Mouse (Mus musculus): ENCODE results near the gene Daxx.
"Not testable (repeated sequence)": the region's sequence is repeated elsewhere in the genome, so short reads cannot be mapped to it uniquely, and the experiment has no call there.

The Daxx gene

DNA sequence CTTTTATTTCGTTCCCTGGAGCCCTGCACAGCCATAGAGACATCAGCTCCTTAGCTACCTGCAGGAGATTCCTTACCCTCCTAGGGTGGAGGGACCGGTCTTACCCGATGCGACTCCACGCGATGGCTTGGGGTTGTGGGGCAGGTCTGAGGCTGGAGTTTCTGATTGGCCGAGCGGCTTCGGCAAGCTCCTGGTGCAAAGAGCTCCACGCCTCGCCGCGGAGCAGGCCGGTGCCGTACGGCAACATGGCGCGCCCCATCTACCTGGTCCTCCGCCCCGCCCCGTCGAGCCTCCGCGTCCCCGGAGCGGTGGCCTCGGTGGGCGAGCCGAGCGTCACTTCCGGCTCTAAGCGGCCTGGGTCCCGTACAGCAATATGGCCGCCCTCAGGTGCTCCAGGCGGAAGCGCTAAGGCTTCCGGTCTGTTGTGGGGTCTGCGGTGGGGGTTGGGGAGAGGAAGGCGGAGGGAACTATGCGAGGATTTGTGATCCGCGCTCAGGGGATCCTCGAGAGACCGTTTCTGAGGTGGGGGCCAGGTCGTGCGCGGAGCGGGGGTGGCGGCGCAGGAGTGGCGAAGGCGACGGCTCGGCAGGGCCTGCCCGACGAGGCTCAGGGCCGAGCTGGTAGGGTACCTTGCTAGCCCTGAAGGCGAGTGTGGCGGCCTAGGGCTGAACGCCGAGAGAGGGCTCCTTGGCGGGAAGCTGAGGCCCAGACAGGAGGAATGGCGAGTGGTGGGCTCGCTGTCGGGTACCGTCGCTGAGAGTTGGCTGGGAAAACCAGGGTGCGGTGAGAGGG is at the start of gene Daxx:
Gene Daxx, plus strand, starts transcription at position 338 of the 792 bp plus-strand sequence.
- DNase-seq (ENCODE audit: low spot score), result peak; percentile 97

DNA sequence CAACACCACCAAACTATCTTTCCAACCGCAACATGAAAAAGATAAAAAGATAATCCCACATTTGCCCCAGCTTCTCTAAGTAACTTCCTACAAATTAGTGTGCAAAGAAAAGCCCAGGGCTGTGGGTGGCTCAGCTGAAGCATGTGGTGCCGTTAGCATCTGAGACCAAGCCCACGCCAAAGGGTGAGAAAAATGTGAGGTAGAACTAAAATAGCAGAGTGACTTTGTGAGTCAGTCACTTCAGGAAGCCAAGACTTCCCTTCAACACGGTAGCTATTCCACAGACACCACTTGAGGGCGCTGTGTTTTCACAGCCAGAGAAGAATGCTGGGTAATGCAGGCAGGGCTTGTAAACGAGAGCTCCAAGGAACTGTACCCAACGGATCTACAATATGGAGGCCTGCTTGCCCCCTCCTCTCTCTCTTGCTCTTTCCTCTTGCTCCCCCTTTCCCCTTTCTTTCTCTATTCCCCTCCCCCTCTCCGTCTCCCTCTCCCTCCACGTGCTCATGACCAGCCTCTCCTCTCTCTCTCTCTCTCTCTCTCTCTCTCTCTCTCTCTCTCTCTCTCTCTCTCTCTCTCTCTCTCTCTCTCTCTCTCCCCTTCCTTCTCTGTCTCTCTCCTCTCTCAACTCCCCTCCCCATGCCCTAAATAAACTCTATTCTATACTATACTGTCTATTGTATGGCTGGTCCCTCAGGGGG is 43.7 kb upstream of the Daxx start:
- DNase-seq (ENCODE audit: low spot score), result no peak

DNA sequence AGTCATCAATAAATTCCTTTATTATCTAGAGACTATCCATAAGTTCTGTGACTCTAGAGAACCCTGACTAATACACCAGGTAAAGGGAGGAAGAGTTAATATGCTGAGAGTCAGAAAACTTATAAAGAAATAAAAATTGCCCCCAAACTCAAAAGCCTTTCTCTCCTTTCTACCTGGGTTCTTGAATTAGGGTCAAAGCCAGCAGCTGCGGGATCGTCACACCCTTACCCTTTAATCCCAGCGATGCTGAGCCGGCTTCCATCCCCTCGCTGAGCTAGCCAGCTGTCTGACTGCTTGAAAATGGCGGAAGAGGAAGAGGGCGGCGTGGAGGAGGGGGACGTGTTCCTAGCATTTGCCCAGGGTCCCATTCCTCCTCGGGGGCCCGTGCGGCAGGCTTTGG is 35.7 kb upstream of the Daxx start, which contains the start of gene Gm7029:
Gene Gm7029, plus strand, starts transcription at position 301 of the 400 bp plus-strand sequence.
- DNase-seq (ENCODE audit: low spot score), result not testable (repeated sequence)

DNA sequence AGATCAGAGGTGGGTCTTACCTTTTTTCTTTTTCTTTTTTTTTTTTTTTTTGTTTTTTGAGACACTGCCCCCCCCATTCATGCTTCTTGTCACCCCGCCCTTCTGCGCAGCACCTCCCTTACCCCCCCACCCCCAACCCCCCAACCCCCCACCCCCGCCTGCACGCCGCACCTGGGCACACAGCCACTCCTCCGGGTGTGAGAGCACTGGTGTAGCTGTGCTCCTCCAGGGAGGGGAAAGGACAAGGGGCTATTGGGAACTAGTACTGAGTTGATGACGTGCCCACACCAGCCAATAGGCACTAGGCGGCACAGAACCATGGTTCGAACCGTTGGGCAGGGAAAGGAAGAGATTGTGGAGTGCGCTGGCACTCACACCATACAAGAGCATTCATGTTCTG is 34.8 kb upstream of the Daxx start:
- no peak for DNase-seq (ENCODE audit: low spot score)

DNA sequence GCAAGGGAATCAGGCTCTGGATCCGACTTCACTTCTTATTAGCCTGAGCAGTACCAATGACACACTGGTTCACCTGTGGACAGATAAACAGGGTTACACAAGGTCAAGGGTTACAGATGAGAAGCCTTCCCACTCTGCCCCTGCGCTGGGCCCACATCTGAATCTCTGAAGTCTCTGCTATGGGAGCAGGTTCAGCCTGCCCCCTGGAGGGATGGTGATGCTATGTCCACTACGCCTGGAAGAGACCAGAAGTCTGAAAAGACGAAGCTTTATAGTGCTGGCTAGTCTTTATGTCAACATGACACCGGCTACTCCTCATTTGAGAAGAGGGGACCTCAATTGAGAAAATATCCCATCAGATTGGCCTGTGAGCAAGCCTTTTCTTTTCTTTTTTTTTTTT is 33.4 kb upstream of the Daxx start:
- not testable (repeated sequence) for DNase-seq (ENCODE audit: low spot score)

DNA sequence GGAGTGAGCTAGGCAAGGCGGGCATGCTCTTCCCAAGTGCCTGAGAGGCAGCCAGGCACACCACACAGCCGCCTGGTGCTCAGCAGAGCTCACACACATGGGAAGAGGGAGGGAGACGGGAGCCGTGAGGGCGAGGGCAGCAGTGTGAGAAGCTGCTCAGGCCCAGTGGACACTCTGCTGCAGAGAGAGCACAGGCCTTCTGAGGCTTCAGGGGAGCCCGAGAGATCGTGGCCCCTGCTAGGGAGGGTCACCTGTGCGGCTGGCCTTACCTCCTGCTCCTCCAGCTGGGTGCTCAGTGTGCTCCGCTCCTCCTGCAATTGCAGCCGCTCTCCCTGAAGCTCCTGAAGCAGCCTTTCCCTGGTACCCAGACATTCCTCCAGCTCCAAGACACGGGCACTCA is 24.9 kb upstream of the Daxx start:
- not testable (repeated sequence) for DNase-seq (ENCODE audit: low spot score)

DNA sequence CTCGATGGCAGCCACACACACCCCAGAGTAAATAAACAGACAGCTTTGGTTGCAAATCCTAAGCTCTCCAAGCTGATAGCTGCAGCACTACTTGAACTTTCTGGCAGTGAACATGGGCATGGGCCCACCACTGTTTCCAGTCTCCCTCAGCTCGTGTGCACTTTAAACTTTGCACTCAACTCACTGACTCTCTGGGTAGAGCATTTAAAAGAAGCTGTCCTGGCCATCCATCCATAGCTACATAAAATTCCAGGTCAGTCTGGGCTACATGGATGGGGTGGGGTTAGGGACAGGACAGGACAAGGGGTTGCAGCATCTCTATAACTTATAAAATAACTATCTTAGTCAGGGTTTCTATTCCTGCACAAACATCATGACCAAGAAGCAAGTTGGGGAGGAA is 21.4 kb upstream of the Daxx start:
- not testable (repeated sequence) for DNase-seq (ENCODE audit: low spot score)

DNA sequence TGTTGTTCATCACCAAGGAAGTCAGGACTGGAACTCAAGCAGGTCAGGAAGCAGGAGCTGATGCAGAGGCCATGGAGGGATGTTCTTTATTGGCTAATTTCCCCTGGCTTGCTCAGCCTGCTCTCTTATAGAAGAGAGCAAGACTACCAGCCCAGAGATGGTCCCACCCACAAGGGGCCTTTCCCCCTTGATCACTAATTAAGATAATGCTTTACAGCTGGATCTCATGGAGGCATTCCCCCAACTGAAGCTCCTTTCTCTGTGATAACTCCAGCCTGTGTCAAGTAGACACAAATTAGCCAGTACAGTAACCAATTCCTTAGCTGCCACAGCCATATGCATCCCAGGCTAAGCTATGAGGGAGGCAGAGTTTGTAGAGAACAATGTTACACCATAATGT is 21.0 kb upstream of the Daxx start:
- not testable (repeated sequence) for DNase-seq (ENCODE audit: low spot score)

DNA sequence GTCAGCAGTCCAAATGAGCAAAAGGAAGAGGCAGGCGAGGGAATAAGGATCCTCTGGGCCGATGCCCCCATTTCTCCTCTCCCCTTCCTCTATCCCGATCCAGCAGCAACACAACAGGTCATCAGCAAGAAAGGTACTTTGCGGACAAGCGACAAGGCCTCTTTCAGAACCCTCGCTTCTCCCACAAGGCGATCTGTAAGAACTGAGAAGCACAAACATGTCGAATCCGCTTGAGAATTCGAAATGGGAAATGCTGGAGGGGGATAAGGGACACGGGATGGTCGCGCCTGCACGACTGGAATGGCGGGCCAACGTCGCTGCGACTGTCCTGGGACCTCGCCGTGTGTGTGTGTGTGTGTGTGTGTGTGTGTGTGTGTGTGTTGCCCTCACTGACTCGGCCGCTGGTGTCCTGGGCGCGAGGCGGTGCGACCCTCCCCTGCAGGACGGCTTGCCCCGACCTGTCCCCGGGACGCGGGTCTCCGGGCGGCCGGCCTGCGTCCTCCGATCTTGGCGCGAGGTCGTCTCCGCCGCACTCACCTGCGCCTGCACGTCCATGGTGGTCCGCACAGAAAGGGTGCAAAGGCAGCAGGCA is 19.2 kb upstream of the Daxx start:
- not testable (repeated sequence) for DNase-seq (ENCODE audit: low spot score)

DNA sequence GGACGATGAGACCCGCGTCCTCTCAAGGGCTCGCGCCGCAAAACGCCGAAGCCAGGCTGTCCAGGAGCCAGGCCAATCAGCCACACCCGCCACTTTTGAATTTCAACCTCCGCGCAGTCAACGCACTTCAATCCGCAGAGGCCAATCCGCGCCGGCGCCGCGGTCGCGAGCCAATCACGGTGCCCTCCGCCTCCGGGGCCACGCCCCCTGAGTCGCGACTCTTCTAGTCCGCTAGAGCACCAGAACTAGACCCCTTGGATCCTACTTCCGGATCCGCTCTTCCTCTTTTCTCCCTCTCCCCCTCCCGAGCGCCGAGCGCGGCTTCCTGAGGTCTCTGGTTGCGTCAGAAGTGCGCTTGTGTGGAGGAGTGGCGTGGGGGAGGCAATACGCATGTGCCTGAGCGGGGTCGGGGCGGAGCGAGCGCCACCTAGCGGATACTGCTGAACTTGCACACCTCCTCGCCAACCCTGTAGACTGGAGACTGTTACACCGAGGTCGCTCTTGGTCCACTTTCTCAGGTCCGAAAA is 18.6 kb upstream of the Daxx start, which contains the start of gene Kifc1:
Gene Kifc1, minus strand, starts transcription at position 129 of the 527 bp plus-strand sequence.
- peak; percentile 100 for DNase-seq (ENCODE audit: low spot score)

DNA sequence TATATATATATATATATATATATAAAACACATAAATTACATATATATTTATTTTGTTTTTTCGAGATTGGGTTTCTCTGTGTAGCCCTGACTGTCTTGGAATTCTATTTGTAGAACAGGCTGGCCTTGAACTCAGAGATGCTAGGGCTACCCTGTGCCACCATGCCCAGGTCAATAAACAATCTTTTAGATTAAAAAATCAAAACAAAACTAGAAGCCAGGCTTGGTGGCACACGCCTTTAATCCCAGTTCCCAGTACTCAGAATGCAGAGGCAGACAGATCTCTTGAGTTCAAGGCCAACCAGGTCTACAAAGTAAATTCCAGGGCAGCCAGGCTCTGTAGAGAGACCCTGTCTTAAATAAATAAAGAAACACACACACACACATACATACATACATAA is 17.9 kb upstream of the Daxx start:
- no peak for DNase-seq (ENCODE audit: low spot score)

DNA sequence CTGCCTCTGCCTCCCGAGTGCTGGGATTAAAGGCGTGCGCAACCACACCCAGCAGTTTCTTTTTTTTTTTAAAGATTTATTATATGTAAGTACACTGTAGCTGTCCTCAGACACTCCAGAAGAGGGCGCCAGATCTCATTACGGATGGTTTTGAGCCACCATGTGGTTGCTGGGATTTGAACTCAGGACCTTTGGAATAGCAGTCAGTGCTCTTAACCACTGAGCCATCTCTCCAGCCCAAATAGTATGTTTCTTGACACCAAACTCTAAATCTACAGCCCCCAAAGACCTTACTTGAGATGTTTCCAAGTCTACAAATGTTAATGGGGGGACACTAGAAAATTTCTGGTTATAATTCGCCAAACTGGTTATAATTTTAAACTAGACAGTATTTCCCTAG is 17.3 kb upstream of the Daxx start:
- not testable (repeated sequence) for DNase-seq (ENCODE audit: low spot score)

DNA sequence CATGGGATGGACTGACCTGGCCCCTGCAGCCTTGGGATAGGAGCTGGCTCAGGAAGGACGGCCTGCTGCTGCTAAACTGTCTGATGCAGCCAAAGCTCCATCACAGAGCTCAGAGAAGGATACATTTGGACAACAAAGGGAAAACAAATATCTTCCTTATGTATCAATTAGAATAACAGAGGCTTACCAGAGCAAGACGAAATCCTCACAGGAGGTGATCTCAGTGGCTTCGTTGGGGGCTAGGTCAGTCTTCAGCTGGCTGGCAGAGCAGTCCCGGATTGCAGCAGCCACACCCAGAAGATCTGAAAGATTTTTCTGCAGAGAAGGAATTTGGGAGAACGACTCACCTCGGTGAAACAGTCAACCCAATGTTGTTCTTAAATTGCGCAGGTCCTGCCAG is 16.8 kb upstream of the Daxx start:
- peak; percentile 36 for DNase-seq (ENCODE audit: low spot score)

DNA sequence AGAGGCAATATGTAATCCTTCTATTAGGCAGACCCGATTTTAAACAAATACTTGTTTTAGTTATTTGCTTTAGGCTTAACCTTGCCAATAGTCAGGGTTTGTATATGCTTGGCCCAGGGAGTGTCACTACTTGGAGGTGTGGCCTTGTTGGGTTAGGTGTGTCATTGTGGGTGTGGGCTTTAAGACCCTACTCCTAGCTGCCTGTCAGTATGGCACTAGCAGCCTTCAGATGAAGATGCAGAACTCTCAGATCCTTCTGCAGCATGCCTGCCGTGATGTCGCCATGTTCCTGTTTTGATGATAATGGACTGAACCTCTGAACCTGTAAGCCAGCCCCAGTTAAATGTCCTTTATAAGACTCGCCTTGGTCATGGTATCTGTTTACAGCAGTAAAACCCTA is 16.2 kb upstream of the Daxx start:
- DNase-seq (ENCODE audit: low spot score), result not testable (repeated sequence)

DNA sequence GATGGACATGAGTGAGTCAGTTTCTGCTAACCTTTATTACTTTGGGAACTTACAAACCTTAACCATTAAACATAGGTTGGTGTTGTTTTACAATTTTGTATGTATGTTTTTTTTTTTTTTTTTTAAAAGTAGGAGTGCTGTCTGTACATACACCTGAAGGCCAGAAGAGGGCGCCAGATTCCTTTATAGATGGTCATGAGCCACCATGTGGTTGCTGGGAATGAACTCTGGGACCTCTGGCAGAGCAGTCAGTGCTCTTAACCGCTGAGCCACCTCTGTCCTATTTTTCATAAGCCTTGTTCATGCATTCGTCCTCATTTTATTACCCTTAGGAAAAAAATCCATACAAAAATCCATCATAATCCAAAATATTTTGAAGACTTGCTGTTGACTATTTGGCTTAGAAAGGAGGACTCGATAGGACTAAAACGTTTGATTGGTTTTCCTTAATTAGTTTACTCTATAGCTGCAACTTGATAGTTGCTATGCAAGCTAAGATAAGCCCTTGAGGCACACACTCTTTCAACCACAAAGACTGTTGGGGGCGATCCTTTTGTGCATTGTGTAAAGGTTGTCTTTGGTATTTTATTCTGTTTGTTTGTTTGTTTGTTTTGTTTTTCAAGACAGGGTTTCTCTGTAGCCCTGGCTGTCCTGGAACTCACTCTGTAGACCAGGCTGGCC is 12.0 kb upstream of the Daxx start:
- no peak for DNase-seq (ENCODE audit: low spot score)

DNA sequence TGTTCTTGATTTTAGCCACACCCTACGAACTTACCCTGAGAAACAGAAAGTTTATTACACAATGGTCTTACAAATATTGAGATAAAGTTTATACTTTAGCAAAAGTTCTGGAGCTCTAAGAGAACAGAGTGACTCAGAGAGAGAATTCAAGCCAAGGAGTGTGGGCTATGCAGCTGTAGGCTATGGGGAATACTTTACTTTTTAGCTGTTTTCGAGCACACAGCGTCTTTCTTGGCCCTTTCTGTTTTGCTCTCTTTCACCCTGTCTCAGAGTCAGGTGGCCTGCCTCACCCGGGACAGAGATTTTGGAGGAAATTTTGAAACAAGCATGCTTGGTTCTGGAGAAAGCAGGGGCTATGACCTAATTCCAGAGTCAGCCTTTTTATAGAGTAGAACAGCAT is 11.0 kb upstream of the Daxx start:
- not testable (repeated sequence) for DNase-seq (ENCODE audit: low spot score)

DNA sequence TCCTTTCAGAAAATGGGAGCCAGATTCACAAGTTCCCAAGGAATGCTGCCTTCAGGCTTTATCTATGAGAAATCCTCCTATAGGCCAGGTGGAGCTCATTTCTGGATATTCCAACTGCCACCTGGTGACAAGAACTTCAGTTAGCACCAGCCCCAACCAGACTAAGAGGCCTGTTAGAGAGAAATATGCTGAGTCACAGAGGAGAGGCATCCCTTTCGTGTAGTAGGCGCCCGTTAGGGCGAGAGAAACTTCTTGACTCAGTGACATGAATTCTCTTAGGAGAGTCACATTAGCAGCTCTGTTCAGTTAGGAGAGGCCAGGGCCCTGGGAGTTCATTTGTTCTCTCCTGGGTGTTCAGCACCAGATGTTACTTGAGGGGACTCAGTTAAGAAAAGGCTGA is 9.6 kb upstream of the Daxx start:
- no peak for DNase-seq (ENCODE audit: low spot score)

DNA sequence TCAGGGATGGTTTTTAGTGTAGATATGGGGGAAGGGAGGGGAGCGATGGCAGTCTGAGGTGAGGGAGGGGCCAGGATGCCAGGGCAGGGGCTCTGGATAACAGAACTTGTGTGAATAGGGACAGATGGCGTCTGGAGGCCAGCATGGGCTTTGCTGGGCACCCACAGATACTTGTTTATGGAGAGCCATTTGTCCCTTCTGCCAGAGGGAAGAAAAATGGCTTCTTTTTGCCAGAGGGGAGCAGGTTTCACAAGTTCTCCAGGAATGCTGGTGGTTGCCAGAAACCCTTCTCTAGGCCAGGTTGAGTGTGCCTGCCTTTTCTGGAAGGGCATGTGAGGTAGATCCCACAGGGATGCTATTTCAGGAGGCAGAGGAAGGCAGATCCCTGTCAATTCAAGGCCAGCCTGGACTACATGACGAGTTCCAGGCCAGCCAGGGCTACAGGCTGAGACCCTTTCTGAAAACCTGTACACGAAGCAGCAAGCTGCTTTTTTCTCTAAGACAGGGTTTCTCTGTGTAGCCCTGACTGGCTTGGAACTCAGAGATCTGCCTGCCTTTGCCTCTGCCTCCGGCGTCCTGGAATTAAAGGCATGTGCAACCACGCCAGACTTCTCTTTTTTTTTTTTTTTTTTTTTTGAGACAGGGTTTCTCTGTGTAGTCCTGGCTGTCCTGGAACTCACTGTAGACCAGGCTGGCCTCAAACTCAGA is 8.8 kb upstream of the Daxx start:
- DNase-seq (ENCODE audit: low spot score), result no peak

DNA sequence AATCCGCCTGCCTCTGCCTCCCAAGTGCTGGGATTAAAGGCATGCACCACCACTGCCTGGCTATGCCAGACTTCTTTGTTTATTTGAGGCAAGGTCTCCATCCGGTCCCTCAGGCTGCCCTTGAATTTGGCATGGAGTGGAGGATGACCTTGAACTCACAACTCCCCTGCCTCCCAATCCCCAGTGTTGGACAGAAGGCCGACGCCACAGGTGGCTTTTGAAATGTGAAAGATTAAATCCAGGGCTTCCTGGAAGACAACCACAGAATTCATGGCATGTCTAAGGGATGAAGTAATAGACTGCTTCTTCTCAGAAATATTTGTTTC is 8.3 kb upstream of the Daxx start:
- DNase-seq (ENCODE audit: low spot score), result no peak

DNA sequence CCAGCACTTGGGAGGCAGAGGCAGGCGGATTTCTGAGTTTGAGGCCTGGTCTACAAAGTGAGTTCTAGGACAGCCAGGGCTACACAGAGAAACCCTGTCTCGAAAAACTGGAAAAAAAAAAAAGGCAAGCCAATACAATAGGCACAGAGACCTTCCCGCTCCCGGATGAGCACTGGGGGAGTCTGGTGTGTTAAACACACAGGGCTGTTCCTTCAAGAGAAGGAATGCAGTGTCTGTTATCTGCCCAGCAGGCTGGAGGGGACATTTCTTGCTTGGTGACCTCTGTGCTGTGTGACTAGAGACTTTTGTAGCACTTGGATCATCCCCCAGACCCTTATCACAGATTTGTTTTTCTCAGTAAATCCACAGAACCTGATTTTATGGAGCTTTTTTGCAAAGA is 7.6 kb upstream of the Daxx start:
- peak; percentile 78 for DNase-seq (ENCODE audit: low spot score)

DNA sequence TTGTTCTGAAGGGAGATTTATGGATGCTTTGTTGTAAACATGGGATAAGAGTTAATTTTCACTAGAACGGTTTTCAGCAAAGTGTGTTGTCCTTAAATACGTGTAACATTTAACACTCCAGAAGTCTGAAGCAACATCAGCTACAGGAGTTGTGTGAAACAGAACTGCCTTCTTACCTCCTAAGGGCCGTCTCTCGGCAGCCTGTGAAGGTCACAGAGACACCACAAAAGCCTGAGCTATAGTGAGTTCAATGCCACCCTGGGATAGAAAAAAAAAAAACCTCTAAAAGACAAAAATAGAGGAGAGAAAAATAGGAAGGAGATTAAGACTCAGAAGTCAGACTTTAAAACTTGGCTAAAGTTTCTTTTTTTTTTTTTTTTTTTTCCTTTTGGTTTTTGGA is 7.1 kb upstream of the Daxx start:
- no peak for DNase-seq (ENCODE audit: low spot score)

DNA sequence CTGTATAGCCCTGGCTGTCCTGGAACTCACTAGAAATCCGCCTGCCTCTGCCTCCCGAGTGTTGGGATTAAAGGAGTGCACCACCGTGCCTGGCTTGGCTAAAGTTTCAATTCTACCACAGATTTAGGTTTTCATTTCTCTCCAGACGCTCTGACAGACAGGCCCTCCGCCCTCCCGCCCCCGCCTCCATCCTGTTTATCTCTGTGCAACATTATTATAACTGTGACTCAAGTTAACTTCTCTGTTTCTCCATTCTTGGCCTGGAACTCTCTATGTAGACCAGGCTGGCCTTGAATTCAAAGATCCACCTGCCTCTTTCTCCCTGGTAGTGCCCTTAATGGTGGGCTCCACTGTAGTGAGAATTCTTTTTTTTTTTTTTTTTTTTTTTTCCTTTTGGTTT is 6.7 kb upstream of the Daxx start:
- no peak for DNase-seq (ENCODE audit: low spot score)

Data from testis, postnatal 14 days (tissue).